Comparison of ENCODE assay signal across 11 mouse cellular contexts in genomic region chr1:60713238-60713637, GRCm38 (mm10). TPM values are rescaled to one million over a fixed set of nuclear protein-coding genes. Genes with fewer than 3 reads are reported as not detected.
"Had no signal": no experiment of that assay in that cellular context is flagged by ENCODE, and none has a peak within 500 bp of the region (broad histone marks: within the 10 kb centered on the region; RNA-seq: fewer than 3 reads in every experiment).

No protein-coding gene starts in this region.

- DNase-seq: lung, adult 18-20 months; lung, embryonic 14.5 days; lung, postnatal 10 days; lung, postnatal 36 days; right cerebral cortex, postnatal 14 days; thymus, adult 2 months; thymus, postnatal 25 days; thymus, postnatal 4 days had no signal

- ATAC-seq: midbrain, embryonic 13.5 days; midbrain, embryonic 15.5 days had no signal

RNA-seq across cellular contexts. Expression of gene Cd28, which starts 3.4 kb away (rescaled TPM):
- total RNA-seq: midbrain, postnatal 0 days had no signal
